Mouse (Mus musculus) liver, embryonic 14 days (tissue): Measurements from ENCODE around the gene Zbtb6. TPM values are rescaled to one million over a fixed set of nuclear protein-coding genes. Genes with fewer than 3 reads are reported as not detected.

Experiments used
- polyA plus RNA-seq: library from polyadenylated mRNA; depleted of rRNA; stranded (reverse); fragments of >200 nt; gene quantifications from 2 replicates; pipeline ENCODE4 v1.2.3, GENCODE M21; 2012; rRNA removed

Zbtb6 gene
- polyA plus RNA-seq, result 3.8 and 5.0 TPM in 2 replicates

DNA sequence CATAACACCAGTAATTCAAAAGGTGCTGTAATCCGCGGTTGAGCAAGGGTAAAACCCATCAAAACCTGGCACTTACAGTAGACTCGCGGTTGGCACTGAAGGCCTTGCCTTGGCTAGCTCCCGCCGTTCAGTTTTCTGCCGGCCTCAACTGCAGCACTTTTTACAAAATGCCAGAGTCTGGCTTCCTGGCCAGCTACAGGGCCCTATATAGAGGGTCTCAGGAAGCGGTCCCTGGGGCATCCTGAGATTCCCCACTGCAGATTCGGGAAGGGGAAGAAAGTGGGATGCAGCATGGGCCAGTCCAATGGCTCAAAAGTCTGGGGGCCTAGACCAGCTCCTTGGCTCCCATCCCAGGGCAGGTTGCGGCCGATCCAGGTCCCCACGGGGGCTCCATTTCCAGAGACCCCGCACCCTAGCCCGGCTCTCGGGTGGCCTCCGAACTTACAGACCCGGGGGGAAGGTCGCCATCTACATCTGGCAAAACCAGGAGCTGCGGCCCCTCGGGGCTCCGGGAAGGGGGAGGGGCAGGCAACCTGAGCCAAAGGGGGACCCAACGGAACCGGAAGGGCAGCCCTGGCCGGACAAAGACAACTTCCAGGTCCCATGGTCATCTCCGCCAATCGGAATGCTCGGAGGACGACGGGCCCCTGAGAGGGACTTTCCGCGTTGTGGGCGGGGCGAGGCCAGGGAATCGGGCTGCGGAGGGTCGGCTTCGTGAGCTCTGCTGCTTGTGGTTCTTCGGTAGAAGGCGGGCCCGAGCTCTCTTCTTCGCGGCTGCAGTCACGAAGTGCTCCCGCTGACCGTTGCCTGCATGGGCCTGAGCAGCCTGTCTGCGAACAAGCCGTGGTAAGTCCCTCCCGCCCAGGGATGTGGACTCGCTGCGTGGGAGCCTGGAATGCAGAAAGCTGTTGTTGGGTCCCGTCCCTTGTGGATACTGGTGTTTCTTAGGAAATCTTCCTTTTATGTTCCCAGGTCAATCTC lies at the start of gene Zbtb6, which contains the start of the genes Zbtb26 and Rabgap1:
Gene Zbtb6 (minus strand): TSS at position 561 of the 981 bp plus-strand sequence.
Gene Zbtb26 (minus strand): TSS at position 525 of the 981 bp plus-strand sequence.
Gene Rabgap1 (plus strand): TSS at position 669 of the 981 bp plus-strand sequence.

GRCm38 (mm10) chr2:37422306-37423304 lies 20.4 kb downstream of the Zbtb6 start, which contains the start of gene Rc3h2:
Gene Rc3h2, minus strand, starts transcription at chr2:37422903.

Other genes with a start within 250 kb of the Zbtb6 start
- not detected in 2 replicates for gene Olfr366, start 231.6 kb downstream of the Zbtb6 start, polyA plus RNA-seq
- not detected in 2 replicates for gene Olfr368, start 116.7 kb downstream of the Zbtb6 start, polyA plus RNA-seq
- 6.9 and 7.5 TPM in 2 replicates for gene Pdcl, start 83.8 kb downstream of the Zbtb6 start, polyA plus RNA-seq
- 4.3 and 4.7 TPM in 2 replicates for gene Rc3h2, start 20.3 kb downstream of the Zbtb6 start, polyA plus RNA-seq
- gene Zbtb26, start within 50 bp of the Zbtb6 start, polyA plus RNA-seq, result 2.1 and 2.3 TPM in 2 replicates
- 5.8 and 6.1 TPM in 2 replicates for gene Rabgap1, start 108 bp upstream of the Zbtb6 start, polyA plus RNA-seq
- 0.03 TPM in 2 replicates for gene Gpr21, start 73.2 kb upstream of the Zbtb6 start, polyA plus RNA-seq